Comparison of ENCODE assay signal across 28 mouse cellular contexts in the genomic region with DNA sequence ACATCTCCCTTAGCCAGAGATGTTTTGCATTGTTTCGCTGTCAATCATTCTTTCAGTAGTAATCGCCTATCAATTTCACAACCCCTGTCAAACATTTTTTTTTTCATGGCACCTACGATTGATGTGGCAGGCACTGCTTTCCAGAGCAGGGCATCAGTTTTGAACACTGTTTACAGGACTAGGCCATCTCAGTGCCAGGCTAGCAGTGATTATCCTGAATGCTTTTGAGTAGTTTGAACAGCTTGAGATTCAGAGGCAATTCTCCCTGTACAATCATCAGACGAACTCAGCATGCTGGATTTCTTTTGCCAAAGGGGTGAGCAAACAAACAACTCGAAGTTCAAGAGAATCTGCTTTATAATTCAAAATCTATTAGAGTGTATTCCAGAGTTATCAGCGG.
"Had no signal": no experiment of that assay in that cellular context is flagged by ENCODE, and none has a peak within 500 bp of the region (broad histone marks: within the 10 kb centered on the region; RNA-seq: fewer than 3 reads in every experiment).

No protein-coding gene starts in this region.

- H3K27me3 ChIP-seq: heart, embryonic 13.5 days; heart, embryonic 15.5 days; hindbrain, embryonic 13.5 days; hindbrain, embryonic 15.5 days; kidney, embryonic 15.5 days; limb, embryonic 13.5 days; limb, embryonic 15.5 days; liver, embryonic 12.5 days had no signal

- ATAC-seq: hindbrain, postnatal 0 days; intestine, embryonic 16.5 days; liver, embryonic 12.5 days had no signal

- H3K4me2 ChIP-seq: heart, embryonic 11.5 days; heart, embryonic 13.5 days; heart, embryonic 15.5 days; hindbrain, embryonic 13.5 days; hindbrain, embryonic 15.5 days; kidney, embryonic 15.5 days; limb, embryonic 13.5 days; limb, embryonic 15.5 days; liver, embryonic 12.5 days had no signal

- DNase-seq: gastrocnemius, postnatal 14 days; gastrocnemius, postnatal 36 days; heart, adult 11 months; heart, adult 2 months; heart, postnatal 14 days; heart, postnatal 36 days; kidney, adult 11 months; kidney, adult 2 months; kidney, adult 9 months; kidney, postnatal 14 days; kidney, postnatal 36 days; layer of hippocampus, adult 9-11 months; layer of hippocampus, postnatal 36 days; left cerebral cortex, postnatal 4 days; lung, adult 18-20 months had no signal

- H3K9ac ChIP-seq: heart, embryonic 13.5 days; heart, embryonic 15.5 days; hindbrain, embryonic 13.5 days; hindbrain, embryonic 15.5 days; kidney, embryonic 15.5 days; limb, embryonic 13.5 days; limb, embryonic 15.5 days; liver, embryonic 12.5 days; liver, embryonic 14.5 days had no signal

- H3K9me3 ChIP-seq: heart, embryonic 13.5 days; heart, embryonic 15.5 days; hindbrain, embryonic 13.5 days; hindbrain, embryonic 15.5 days; kidney, embryonic 15.5 days; limb, embryonic 13.5 days; limb, embryonic 15.5 days; liver, embryonic 12.5 days had no signal

- H3K36me3 ChIP-seq: heart, embryonic 13.5 days; heart, embryonic 15.5 days; hindbrain, embryonic 13.5 days; hindbrain, embryonic 15.5 days; kidney, embryonic 15.5 days; limb, embryonic 13.5 days; limb, embryonic 15.5 days; liver, embryonic 12.5 days had no signal

- H3K4me1 ChIP-seq: heart, embryonic 13.5 days; heart, embryonic 15.5 days; hindbrain, embryonic 13.5 days; hindbrain, embryonic 15.5 days; kidney, embryonic 15.5 days; limb, embryonic 13.5 days; limb, embryonic 15.5 days; liver, embryonic 12.5 days had no signal

- H3K4me3 ChIP-seq: heart, adult 2 months; heart, embryonic 13.5 days; heart, embryonic 15.5 days; hindbrain, embryonic 13.5 days; hindbrain, embryonic 15.5 days; kidney, embryonic 15.5 days; limb, embryonic 13.5 days; limb, embryonic 15.5 days; liver, embryonic 12.5 days had no signal

- H3K27ac ChIP-seq: heart, adult 2 months; heart, embryonic 13.5 days; heart, embryonic 15.5 days; hindbrain, embryonic 13.5 days; hindbrain, embryonic 15.5 days; hindbrain, postnatal 0 days; kidney, embryonic 15.5 days; kidney, postnatal 0 days; limb, embryonic 13.5 days; limb, embryonic 15.5 days; liver, embryonic 12.5 days; liver, embryonic 14.5 days had no signal
